Mouse (Mus musculus): ENCODE measurements at regions not wholly inside any gene's neighbourhood (a gene's known extent, or its start where the extent isn't known, plus 50 kb on each side); places are given as distances from the start of the nearest gene placed in this dataset.

- no peak for DNase-seq
- Histone ChIP-seq H3K36me3 (ENCODE audit: control insufficient read depth, insufficient read depth, low read length) (no peaks in the 10 kb centered on the region), H3K27ac (no peak overlapping the region), H3K4me3 (no peak overlapping the region), H3K27me3 (ENCODE audit: control insufficient read depth, insufficient read depth, low read length) (no peaks in the 10 kb centered on the region), H3K9ac (ENCODE audit: low read depth, low read length) (no peak overlapping the region), H3K4me1 (ENCODE audit: control insufficient read depth, insufficient read depth, low read length) (no peaks in the 10 kb centered on the region), H3K79me2 (replicated peaks; ENCODE audit: control insufficient read depth, insufficient read depth, low read length) (no peaks in the 10 kb centered on the region)
- intact Hi-C loops (cut with DNase I): no loop called here
- no peak for TF ChIP-seq CTCF (IDR thresholded peaks at IDR 0.05)
- no peak for TF ChIP-seq POLR2A (IDR thresholded peaks at IDR 0.05; ENCODE audit: insufficient read depth, low read depth, low read length)
- TF ChIP-seq EP300 (IDR thresholded peaks at IDR 0.05; ENCODE audit: insufficient read depth, low read depth, low read length): no peak
- WGBS: 58% methylated on average over 2 of the region's 2 CpGs
Observed at GRCm38 (mm10) chr12:77699896-77700605, 462.1 kb downstream of the Fut8 start.

- TF ChIP-seq POLR2A (IDR thresholded peaks at IDR 0.05; ENCODE audit: insufficient read depth, low read depth, low read length): no peak
- TF ChIP-seq CTCF (IDR thresholded peaks at IDR 0.05): no peak
- no peak for TF ChIP-seq EP300 (IDR thresholded peaks at IDR 0.05; ENCODE audit: insufficient read depth, low read depth, low read length)
- 71% methylated on average over 7 of the region's 7 CpGs for WGBS
- H3K4me3 ChIP-seq: no peak overlapping the region
- DNase-seq: no peak
- H3K36me3 ChIP-seq (ENCODE audit: control insufficient read depth, insufficient read depth, low read length): no peaks in the 10 kb centered on the region
- no peaks in the 10 kb centered on the region for H3K27me3 ChIP-seq (ENCODE audit: control insufficient read depth, insufficient read depth, low read length)
- H3K9ac ChIP-seq (ENCODE audit: low read depth, low read length): no peak overlapping the region
- no peak overlapping the region for H3K27ac ChIP-seq
- intact Hi-C loops (cut with DNase I): no loop called here
- H3K79me2 ChIP-seq (replicated peaks; ENCODE audit: control insufficient read depth, insufficient read depth, low read length): no peaks in the 10 kb centered on the region
- H3K4me1 ChIP-seq (ENCODE audit: control insufficient read depth, insufficient read depth, low read length): no peaks in the 10 kb centered on the region
Observed at GRCm38 (mm10) chr12:77715506-77715905, 477.6 kb downstream of the Fut8 start.

GRCm38 (mm10) chr12:77715979-77716378 lies 478.1 kb downstream of the Fut8 start:
- Histone ChIP-seq H3K4me1 (ENCODE audit: control insufficient read depth, insufficient read depth, low read length) (no peaks in the 10 kb centered on the region), H3K79me2 (replicated peaks; ENCODE audit: control insufficient read depth, insufficient read depth, low read length) (no peaks in the 10 kb centered on the region), H3K27ac (no peak overlapping the region), H3K4me3 (no peak overlapping the region), H3K27me3 (ENCODE audit: control insufficient read depth, insufficient read depth, low read length) (no peaks in the 10 kb centered on the region), H3K36me3 (ENCODE audit: control insufficient read depth, insufficient read depth, low read length) (no peaks in the 10 kb centered on the region), H3K9ac (ENCODE audit: low read depth, low read length) (no peak overlapping the region)
- 46% methylated on average over 2 of the region's 2 CpGs for WGBS
- DNase-seq: no peak
- TF ChIP-seq POLR2A (IDR thresholded peaks at IDR 0.05; ENCODE audit: insufficient read depth, low read depth, low read length) (no peak), EP300 (IDR thresholded peaks at IDR 0.05; ENCODE audit: insufficient read depth, low read depth, low read length) (no peak), CTCF (IDR thresholded peaks at IDR 0.05) (no peak)
- intact Hi-C loops (cut with DNase I): no loop called here

- no peaks in the 10 kb centered on the region for H3K4me1 ChIP-seq (ENCODE audit: control insufficient read depth, insufficient read depth, low read length)
- H3K4me3 ChIP-seq: no peak overlapping the region
- no peaks in the 10 kb centered on the region for H3K79me2 ChIP-seq (replicated peaks; ENCODE audit: control insufficient read depth, insufficient read depth, low read length)
- DNase-seq: no peak
- no peaks in the 10 kb centered on the region for H3K36me3 ChIP-seq (ENCODE audit: control insufficient read depth, insufficient read depth, low read length)
- WGBS: 42% methylated on average over 4 of the region's 4 CpGs
- no peak for TF ChIP-seq CTCF (IDR thresholded peaks at IDR 0.05)
- no peak for TF ChIP-seq POLR2A (IDR thresholded peaks at IDR 0.05; ENCODE audit: insufficient read depth, low read depth, low read length)
- no peak for TF ChIP-seq EP300 (IDR thresholded peaks at IDR 0.05; ENCODE audit: insufficient read depth, low read depth, low read length)
- intact Hi-C loops (cut with DNase I): no loop called here
- no peaks in the 10 kb centered on the region for H3K27me3 ChIP-seq (ENCODE audit: control insufficient read depth, insufficient read depth, low read length)
- H3K9ac ChIP-seq (ENCODE audit: low read depth, low read length): no peak overlapping the region
- no peak overlapping the region for H3K27ac ChIP-seq
Observed at GRCm38 (mm10) chr12:77727766-77728165, 466.3 kb upstream of the Gm6657 start.

- H3K4me3 ChIP-seq: no peak overlapping the region
- H3K79me2 ChIP-seq (replicated peaks; ENCODE audit: control insufficient read depth, insufficient read depth, low read length): no peaks in the 10 kb centered on the region
- peak; percentile 29 to 35 for DNase-seq
- H3K27ac ChIP-seq: no peak overlapping the region
- no peaks in the 10 kb centered on the region for H3K36me3 ChIP-seq (ENCODE audit: control insufficient read depth, insufficient read depth, low read length)
- intact Hi-C loops (cut with DNase I): no loop called here
- no peaks in the 10 kb centered on the region for H3K4me1 ChIP-seq (ENCODE audit: control insufficient read depth, insufficient read depth, low read length)
- no peaks in the 10 kb centered on the region for H3K27me3 ChIP-seq (ENCODE audit: control insufficient read depth, insufficient read depth, low read length)
- WGBS: 63% methylated on average over 6 of the region's 6 CpGs
- no peak overlapping the region for H3K9ac ChIP-seq (ENCODE audit: low read depth, low read length)
- no peak for TF ChIP-seq EP300 (IDR thresholded peaks at IDR 0.05; ENCODE audit: insufficient read depth, low read depth, low read length)
- TF ChIP-seq CTCF (IDR thresholded peaks at IDR 0.05): no peak
- no peak for TF ChIP-seq POLR2A (IDR thresholded peaks at IDR 0.05; ENCODE audit: insufficient read depth, low read depth, low read length)
Observed at GRCm38 (mm10) chr12:77739047-77739760, 454.8 kb upstream of the Gm6657 start.

GRCm38 (mm10) chr12:77742716-77743115 lies 451.3 kb upstream of the Gm6657 start:
- TF ChIP-seq EP300 (IDR thresholded peaks at IDR 0.05; ENCODE audit: insufficient read depth, low read depth, low read length) (no peak), CTCF (IDR thresholded peaks at IDR 0.05) (no peak), POLR2A (IDR thresholded peaks at IDR 0.05; ENCODE audit: insufficient read depth, low read depth, low read length) (no peak)
- H3K27ac ChIP-seq: no peak overlapping the region
- no peaks in the 10 kb centered on the region for H3K4me1 ChIP-seq (ENCODE audit: control insufficient read depth, insufficient read depth, low read length)
- H3K27me3 ChIP-seq (ENCODE audit: control insufficient read depth, insufficient read depth, low read length): no peaks in the 10 kb centered on the region
- no peak overlapping the region for H3K9ac ChIP-seq (ENCODE audit: low read depth, low read length)
- no peaks in the 10 kb centered on the region for H3K36me3 ChIP-seq (ENCODE audit: control insufficient read depth, insufficient read depth, low read length)
- no peak for DNase-seq
- H3K4me3 ChIP-seq: no peak overlapping the region
- H3K79me2 ChIP-seq (replicated peaks; ENCODE audit: control insufficient read depth, insufficient read depth, low read length): no peaks in the 10 kb centered on the region
- intact Hi-C loops (cut with DNase I): no loop called here
- WGBS: 68% methylated on average over 3 of the region's 3 CpGs

Measured in heart, adult 2 months (tissue).